Mouse (Mus musculus) stomach, embryonic 14.5 days (tissue): ENCODE measurements around the gene Btbd6. TPM values are rescaled to one million over a fixed set of nuclear protein-coding genes. Genes with fewer than 3 reads are reported as not detected.

ENCODE experiments used
- ATAC-seq: fragments of 200-750 bp; cut with Nextera tagmentation; 2 replicates; pipeline ENCODE4 v1.8.0; 2017; ENCODE audit warnings: low read depth, moderate TSS enrichment; ENCODE audit not compliant: insufficient number of reproducible peaks, insufficient read depth, low FRiP score
- H3K27ac ChIP-seq: fragments of 300-500 bp; sonication (generic); 2 replicates; pipeline ENCODE4 v1.5.1; 2014; ENCODE audit warnings: mild to moderate bottlenecking, low read length, moderate library complexity, mixed read lengths
- H3K27me3 ChIP-seq: fragments of 300-500 bp; sonication (generic); 2 replicates; pipeline ENCODE4 v1.6.1; 2014; ENCODE audit warnings: low read length, control low read depth, mixed read lengths; ENCODE audit not compliant: control insufficient read depth, insufficient read depth
- H3K36me3 ChIP-seq: fragments of 300-500 bp; sonication (generic); 2 replicates; pipeline ENCODE4 v1.6.1; 2014; ENCODE audit warnings: mild to moderate bottlenecking, control low read depth, low read length, moderate library complexity, mixed read lengths; ENCODE audit not compliant: control insufficient read depth, insufficient read depth
- H3K4me1 ChIP-seq: fragments of 300-500 bp; sonication (generic); 2 replicates; pipeline ENCODE4 v1.6.1; 2014; ENCODE audit warnings: low read length, control low read depth, mixed read lengths; ENCODE audit not compliant: control insufficient read depth, insufficient read depth
- H3K4me2 ChIP-seq: fragments of 300-500 bp; sonication (generic); replicated peaks from 2 replicates; pipeline ENCODE4 v1.6.1; 2014; ENCODE audit warnings: low read depth, low read length, control low read depth
- H3K4me3 ChIP-seq: fragments of 300-500 bp; sonication (generic); 2 replicates; pipeline ENCODE4 v1.5.1; 2014; ENCODE audit warnings: low read depth, low read length, control low read depth
- H3K9ac ChIP-seq: fragments of 300-500 bp; sonication (generic); replicated peaks from 2 replicates; pipeline ENCODE4 v1.6.1; 2014; ENCODE audit warnings: low read depth, mild to moderate bottlenecking, control low read depth, low read length, moderate library complexity, mixed read lengths
- H3K9me3 ChIP-seq: fragments of 300-500 bp; sonication (generic); 2 replicates; pipeline ENCODE4 v1.6.1; 2016; ENCODE audit warnings: low read depth, low read length, control low read depth; ENCODE audit not compliant: control insufficient read depth
- WGBS: fragments of 180-500 bp; shearing (Covaris S2); extraction: QIAGEN DNeasy Blood & Tissue Kit; methylation state at CpG from one replicate; pipeline ENCODE4 v1.1.7; 2014; 5-methylcytosine and 5-hydroxymethylcytosine counted together
- polyA plus RNA-seq: library from polyadenylated mRNA; unstranded; fragments of >200 nt; fragmentation: Nextera tagmentation; extraction: Ambion mirVana; gene quantifications from 2 replicates; pipeline ENCODE4 v1.2.1, GENCODE M21; 2014

Btbd6 gene
- polyA plus RNA-seq, 1 experiment from 2014 or later, result 27.0 TPM

GRCm38 (mm10) chr12:113015956-113016355, 39.7 kb downstream of the Btbd6 start:
- Histone ChIP-seq H3K27ac (no peak overlapping the region), H3K27me3 (no peaks in the 10 kb centered on the region), H3K4me1 (peaks cover 27% of the 10 kb centered on the region), H3K9me3 (no peaks in the 10 kb centered on the region), H3K4me2 (peak overlapping the region; percentile 90; the same call in 1 of the 2 replicates), H3K4me3 (no peak overlapping the region), H3K36me3 (peaks cover 4% of the 10 kb centered on the region; the same call in 1 of the 2 replicates), H3K9ac (no peak overlapping the region; the same call in 1 of the 2 replicates)
- no peak for ATAC-seq
- 71% methylated on average over 4 of the region's 4 CpGs for WGBS

DNA sequence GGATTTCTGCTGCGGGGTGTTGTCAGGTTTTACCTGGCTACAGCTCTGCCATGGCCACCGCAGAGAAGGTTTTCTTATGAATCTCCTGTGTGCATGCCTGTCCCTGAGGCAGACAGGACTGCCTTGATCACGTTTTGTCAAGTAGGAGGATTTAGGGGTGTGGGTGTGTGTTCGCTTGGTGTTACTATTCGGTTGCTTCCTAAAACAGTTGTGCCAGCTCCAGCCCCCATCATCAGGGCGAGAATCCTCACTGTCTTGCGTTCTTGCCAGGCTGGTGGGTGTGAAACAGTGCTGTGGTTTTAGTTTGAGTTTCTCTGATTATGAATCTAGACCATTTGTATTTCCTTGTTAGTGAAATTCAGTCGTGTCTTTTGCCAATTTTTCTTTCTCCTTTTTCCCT, 40.7 kb downstream of the Btbd6 start:
- Histone ChIP-seq H3K9ac (no peak overlapping the region), H3K4me1 (peaks cover 27% of the 10 kb centered on the region), H3K4me3 (no peak overlapping the region), H3K36me3 (peaks cover 6% of the 10 kb centered on the region; the same call in 1 of the 2 replicates), H3K4me2 (no peak overlapping the region), H3K9me3 (no peaks in the 10 kb centered on the region), H3K27me3 (no peaks in the 10 kb centered on the region), H3K27ac (no peak overlapping the region)
- 69% methylated on average over 8 of the region's 8 CpGs for WGBS
- ATAC-seq, result no peak

DNA sequence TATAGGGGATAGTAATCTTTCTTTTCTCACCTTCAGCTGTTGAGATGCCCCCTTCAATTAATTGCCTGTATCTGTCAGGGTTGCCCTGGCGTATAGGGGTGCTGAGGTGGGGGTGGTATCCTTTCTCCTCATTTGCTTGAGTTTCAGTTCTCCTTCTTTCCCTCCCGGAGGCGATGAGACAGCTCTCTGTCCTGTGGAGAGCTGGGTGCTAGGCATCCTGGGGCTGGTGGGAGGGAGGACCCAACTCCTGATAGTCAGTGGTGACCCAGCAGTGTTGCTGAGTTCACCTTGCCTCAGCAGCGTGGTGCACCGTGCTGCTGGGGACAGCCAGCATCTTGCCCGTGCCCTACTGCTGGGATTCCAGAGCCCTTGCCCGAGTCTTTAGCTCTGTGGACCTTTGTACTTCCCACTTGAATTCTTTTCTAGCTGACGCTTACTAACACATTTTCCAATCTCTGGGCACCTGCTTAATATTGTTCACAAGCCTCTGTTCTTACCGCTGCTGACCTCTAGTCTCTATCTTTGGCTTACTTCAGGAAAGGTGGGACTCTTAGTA, 41.2 kb downstream of the Btbd6 start:
- Histone ChIP-seq H3K4me1 (peaks cover 27% of the 10 kb centered on the region), H3K27me3 (no peaks in the 10 kb centered on the region), H3K4me3 (no peak overlapping the region), H3K4me2 (no peak overlapping the region), H3K9ac (no peak overlapping the region), H3K9me3 (no peaks in the 10 kb centered on the region), H3K36me3 (peaks cover 6% of the 10 kb centered on the region; the same call in 1 of the 2 replicates), H3K27ac (no peak overlapping the region)
- no peak for ATAC-seq
- 77% methylated on average over 9 of the region's 9 CpGs for WGBS

DNA sequence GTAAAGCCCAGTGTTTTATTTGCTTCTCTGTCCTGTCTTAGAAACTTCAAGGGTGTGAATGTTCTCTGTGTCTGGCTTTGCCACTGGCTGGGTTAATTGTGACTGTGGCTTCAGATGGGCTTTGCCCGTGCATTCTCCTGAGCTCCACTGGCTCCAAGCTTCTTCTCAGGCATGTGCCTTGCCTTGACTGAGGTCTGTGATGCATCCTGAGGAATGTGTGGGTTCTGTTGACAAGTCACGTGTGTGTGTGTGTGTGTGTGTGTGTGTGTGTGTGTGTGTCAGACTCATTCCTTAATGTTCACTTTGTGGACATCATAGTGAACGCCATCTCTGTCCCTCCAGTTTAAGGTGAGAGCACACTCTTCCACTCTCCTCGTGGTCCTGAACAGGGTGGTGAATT, 42.5 kb downstream of the Btbd6 start:
- Histone ChIP-seq H3K27ac (no peak overlapping the region), H3K4me2 (no peak overlapping the region), H3K36me3 (peaks cover 6% of the 10 kb centered on the region), H3K4me3 (no peak overlapping the region), H3K9ac (no peak overlapping the region), H3K4me1 (peaks cover 18% of the 10 kb centered on the region), H3K9me3 (no peaks in the 10 kb centered on the region), H3K27me3 (no peaks in the 10 kb centered on the region)
- ATAC-seq, result no peak
- 84% methylated on average over 4 of the region's 4 CpGs for WGBS

DNA sequence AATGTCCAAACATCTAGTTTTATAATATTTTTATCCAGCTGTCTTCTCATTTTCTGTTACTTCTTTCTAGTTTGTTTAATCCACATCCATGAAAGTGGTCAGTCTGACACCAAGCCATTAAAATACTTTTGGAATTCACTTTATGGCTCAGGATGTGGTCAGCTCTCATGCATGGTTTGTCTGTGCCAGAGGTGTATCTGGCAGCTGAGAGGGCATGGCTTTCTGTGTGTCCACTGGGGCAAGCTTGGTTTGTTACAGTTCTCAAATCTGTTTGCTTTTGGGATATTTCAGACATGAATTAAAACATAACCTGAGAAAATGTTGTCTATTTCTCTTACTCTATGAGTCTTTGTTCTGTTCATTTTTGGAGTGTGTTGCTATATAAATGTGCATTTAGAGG, 45.2 kb downstream of the Btbd6 start:
- H3K36me3 ChIP-seq, result peaks cover 6% of the 10 kb centered on the region
- H3K27ac ChIP-seq, result no peak overlapping the region
- no peak for ATAC-seq
- no peak overlapping the region for H3K9ac ChIP-seq
- no peaks in the 10 kb centered on the region for H3K9me3 ChIP-seq
- H3K4me3 ChIP-seq, result no peak overlapping the region
- H3K4me1 ChIP-seq, result 0 out of 2 replicates have a peak, but pooled peaks cover 5% of the 10 kb centered on the region
- no peaks in the 10 kb centered on the region for H3K27me3 ChIP-seq
- no peak overlapping the region for H3K4me2 ChIP-seq

- no peak overlapping the region for H3K27ac ChIP-seq
- H3K4me1 ChIP-seq, result no peaks in the 10 kb centered on the region
- H3K9me3 ChIP-seq, result no peaks in the 10 kb centered on the region
- peaks cover 9% of the 10 kb centered on the region for H3K36me3 ChIP-seq
- H3K9ac ChIP-seq, result no peak overlapping the region
- 72% methylated on average over 4 of the region's 4 CpGs for WGBS
- H3K27me3 ChIP-seq, result no peaks in the 10 kb centered on the region
- no peak for ATAC-seq
- H3K4me3 ChIP-seq, result no peak overlapping the region
- H3K4me2 ChIP-seq, result no peak overlapping the region
These were observed 46.8 kb downstream of the Btbd6 start for GRCm38 (mm10) chr12:113023082-113023481.

GRCm38 (mm10) chr12:113026557-113026956, 50.3 kb downstream of the Btbd6 start:
- Histone ChIP-seq H3K27me3 (no peaks in the 10 kb centered on the region), H3K4me2 (no peak overlapping the region), H3K4me3 (no peak overlapping the region), H3K27ac (no peak overlapping the region), H3K9ac (no peak overlapping the region), H3K4me1 (no peaks in the 10 kb centered on the region), H3K9me3 (no peaks in the 10 kb centered on the region), H3K36me3 (peaks cover 2% of the 10 kb centered on the region)
- WGBS, result 86% methylated on average over 1 of the region's 1 CpGs
- no peak for ATAC-seq

- Histone ChIP-seq H3K27me3 (no peaks in the 10 kb centered on the region), H3K4me2 (no peak overlapping the region), H3K4me1 (0 out of 2 replicates have a peak, but pooled peaks cover 4% of the 10 kb centered on the region), H3K9ac (no peak overlapping the region), H3K27ac (no peak overlapping the region), H3K36me3 (peaks cover 2% of the 10 kb centered on the region), H3K4me3 (no peak overlapping the region), H3K9me3 (no peaks in the 10 kb centered on the region)
- WGBS, result 90% methylated on average over 2 of the region's 2 CpGs
- ATAC-seq, result no peak
These were observed 51.2 kb downstream of the Btbd6 start for GRCm38 (mm10) chr12:113027495-113027894.

- Histone ChIP-seq H3K27ac (no peak overlapping the region), H3K36me3 (peaks cover 2% of the 10 kb centered on the region), H3K4me3 (no peak overlapping the region), H3K4me2 (no peak overlapping the region), H3K9ac (no peak overlapping the region), H3K9me3 (no peaks in the 10 kb centered on the region), H3K4me1 (0 out of 2 replicates have a peak, but pooled peaks cover 4% of the 10 kb centered on the region), H3K27me3 (no peaks in the 10 kb centered on the region)
- WGBS, result 67% methylated on average over 5 of the region's 5 CpGs
- 0 out of 2 replicates have a peak, but pooled peaks have one; percentile 26 for ATAC-seq
These were observed 51.8 kb downstream of the Btbd6 start for GRCm38 (mm10) chr12:113028067-113028466.
